Mouse (Mus musculus) G1E (cell line): Measurements from ENCODE around the gene Fancc.

Experiments used
- CTCF ChIP-seq: IDR thresholded peaks from 2 replicates; pipeline ENCODE4 v1.5.1; 2012; ENCODE audit warnings: low read depth, low read length, inconsistent platforms, mixed read lengths
- GATA1 ChIP-seq: IDR thresholded peaks from 2 replicates; pipeline ENCODE4 v1.6.1; 2012; ENCODE audit warnings: borderline replicate concordance, low read length, inconsistent platforms, mixed read lengths
- GATA2 ChIP-seq: IDR thresholded peaks from 2 replicates; pipeline ENCODE4 v1.6.1; 2012; ENCODE audit warnings: low read depth, low read length, inconsistent platforms, borderline replicate concordance
- POLR2AphosphoS5 ChIP-seq: IDR thresholded peaks from 2 replicates; pipeline ENCODE4 v1.6.1; 2012; ENCODE audit warnings: low read depth, low read length, inconsistent platforms; ENCODE audit not compliant: insufficient replicate concordance
- TAL1 ChIP-seq: conservative IDR thresholded peaks from 2 replicates; pipeline ENCODE4 v1.6.1; 2012; ENCODE audit warnings: low read depth, low read length, inconsistent platforms, mixed read lengths

- no peak for TF ChIP-seq GATA1
- TF ChIP-seq CTCF = no peak
- TF ChIP-seq POLR2AphosphoS5 = no peak
- TF ChIP-seq GATA2 = no peak
- no peak for TF ChIP-seq TAL1
Observed at GRCm38 (mm10) chr13:63242401-63243192, 254.5 kb downstream of the Fancc start.
